Mouse (Mus musculus): Measurements from ENCODE around the gene Baz1a. TPM values are rescaled to one million over a fixed set of nuclear protein-coding genes. Genes with fewer than 3 reads are reported as not detected.

Gene Baz1a
- polyA plus RNA-seq, 1 experiment from 2014 or later: 20.8 TPM

DNA sequence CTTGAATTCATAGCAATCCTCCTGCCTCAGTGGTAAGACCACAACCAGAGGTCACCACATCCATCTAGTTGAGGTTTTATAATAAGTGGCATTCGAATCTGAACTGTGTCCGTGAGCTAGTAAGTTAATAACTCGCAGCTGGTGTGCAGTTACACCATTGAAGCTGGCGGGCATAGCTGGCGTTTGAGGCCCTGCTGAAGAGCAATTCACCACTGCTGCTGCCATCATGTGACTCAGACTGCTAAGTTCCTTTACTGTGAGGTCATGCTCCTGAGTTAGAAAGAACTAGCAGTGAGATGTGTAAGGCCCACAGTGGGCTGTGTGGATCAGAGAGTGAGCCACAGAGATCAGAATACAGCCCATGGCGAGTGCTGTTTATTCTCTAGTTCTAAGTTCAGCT is 139.4 kb downstream of the Baz1a start:
- Histone ChIP-seq H3K27me3 (no peaks in the 10 kb centered on the region), H3K36me3 (no peaks in the 10 kb centered on the region), H3K27ac (peak overlapping the region; percentile 68), H3K4me3 (no peak overlapping the region), H3K9me3 (no peaks in the 10 kb centered on the region), H3K4me1 (no peaks in the 10 kb centered on the region), H3K4me2 (no peak overlapping the region), H3K9ac (no peak overlapping the region)
- no peak for ATAC-seq (ENCODE audit: insufficient number of reproducible peaks, low FRiP score, low TSS enrichment, low read depth)
- 52% methylated on average over 6 of the region's 6 CpGs for WGBS

DNA sequence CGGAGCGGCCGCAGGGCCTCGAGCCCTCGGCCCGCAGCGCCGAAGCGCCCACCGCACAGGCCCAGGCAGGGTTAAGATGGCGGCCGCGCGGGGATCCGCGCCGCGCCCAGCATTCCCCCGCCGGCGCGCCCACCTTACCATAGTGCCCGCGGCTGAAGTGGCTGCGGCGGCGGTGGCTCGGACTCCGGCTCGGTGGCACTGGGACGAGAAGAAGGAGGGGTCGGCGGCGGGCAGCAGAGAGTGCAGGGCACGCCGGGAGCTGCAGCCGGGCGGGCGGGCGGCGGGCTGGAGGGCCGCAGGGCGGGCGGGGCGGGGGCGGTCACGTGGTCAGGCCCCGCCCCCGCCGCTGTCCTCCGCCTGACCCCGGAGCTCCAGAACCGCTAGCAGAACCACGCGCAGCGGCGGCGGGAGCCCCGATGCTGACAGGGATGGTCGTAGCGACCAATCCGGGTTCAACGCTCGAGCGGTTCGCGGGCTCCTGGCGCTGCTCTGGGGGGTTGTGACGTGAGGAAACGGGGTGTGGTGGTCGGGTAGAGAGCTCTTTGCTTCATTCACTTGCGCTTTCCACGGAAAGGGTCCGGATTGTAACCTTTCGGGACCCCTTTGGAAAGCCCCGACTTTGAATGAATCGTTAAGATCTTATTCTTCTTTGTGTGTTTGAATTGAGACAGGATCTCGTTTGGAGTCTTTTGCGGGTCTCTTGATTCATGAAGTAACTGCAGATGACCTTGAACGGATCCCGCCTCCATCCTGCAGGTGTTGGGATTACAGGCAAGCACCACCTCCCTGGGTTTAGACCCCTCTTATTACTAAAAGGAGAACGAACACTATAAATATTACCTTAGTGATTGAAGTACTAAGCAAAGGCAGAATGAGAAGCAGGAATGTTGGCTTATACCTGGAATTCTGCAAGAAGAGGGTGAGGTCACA is 151.3 kb downstream of the Baz1a start, which contains the start of gene Cfl2:
Gene Cfl2, minus strand, starts transcription at position 272 of the 930 bp plus-strand sequence.
- ATAC-seq (ENCODE audit: insufficient number of reproducible peaks, low FRiP score, low TSS enrichment, low read depth): peak; percentile 91
- H3K9me3 ChIP-seq: no peaks in the 10 kb centered on the region
- peak within 1 kb of the TSS; percentile 49 for H3K4me2 ChIP-seq
- under 1% methylated on average over 72 of the region's 82 CpGs for WGBS
- H3K36me3 ChIP-seq: peaks cover 13% of the 10 kb centered on the region
- H3K27me3 ChIP-seq: no peaks in the 10 kb centered on the region
- peaks cover 13% of the 10 kb centered on the region for H3K4me1 ChIP-seq
- peak within 1 kb of the TSS; percentile 96 for H3K9ac ChIP-seq
- peak within 1 kb of the TSS; percentile 99 for H3K27ac ChIP-seq
- peak within 1 kb of the TSS; percentile 94 for H3K4me3 ChIP-seq

DNA sequence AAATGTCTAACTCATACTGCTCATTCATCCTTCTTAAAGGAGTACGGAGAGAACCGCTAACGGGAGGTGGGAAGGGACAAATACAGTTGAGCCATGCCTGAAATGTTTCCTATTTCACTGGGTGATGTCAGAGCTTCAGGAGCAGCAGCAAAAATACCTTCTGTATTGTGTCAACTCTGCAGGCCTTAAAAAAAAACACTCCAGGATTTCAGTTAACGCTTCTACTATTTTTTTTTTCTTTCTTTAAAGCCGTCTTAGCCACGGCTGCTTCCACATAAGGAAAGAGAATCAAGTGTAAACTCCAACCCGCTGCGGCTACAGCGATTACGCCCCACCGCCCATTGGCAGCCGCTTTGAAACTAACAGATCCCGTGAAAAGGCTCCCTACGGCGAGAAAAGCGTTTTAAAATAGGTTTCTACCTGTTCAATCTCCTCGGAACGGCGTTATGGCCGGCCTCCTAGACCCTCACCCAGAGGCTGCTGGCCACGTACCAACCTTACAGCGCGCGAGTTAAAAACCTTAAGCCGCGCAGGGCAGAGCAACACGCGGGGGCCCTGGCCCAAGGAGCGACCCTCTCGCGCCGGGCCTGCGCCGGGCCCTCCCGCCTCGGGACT is 152.1 kb downstream of the Baz1a start:
- Histone ChIP-seq H3K27me3 (no peaks in the 10 kb centered on the region), H3K9ac (peak overlapping the region; percentile 96), H3K4me1 (peaks cover 13% of the 10 kb centered on the region), H3K4me3 (peak overlapping the region; percentile 94), H3K36me3 (peaks cover 16% of the 10 kb centered on the region), H3K9me3 (no peaks in the 10 kb centered on the region), H3K4me2 (peak overlapping the region; percentile 49), H3K27ac (peak overlapping the region; percentile 99)
- under 1% methylated on average over 36 of the region's 36 CpGs for whole genome bisulfite sequencing
- ATAC-seq (ENCODE audit: insufficient number of reproducible peaks, low FRiP score, low TSS enrichment, low read depth): peak; percentile 71; the same call in 1 of the 2 replicates

- H3K9ac ChIP-seq: no peak overlapping the region
- no peak for ATAC-seq (ENCODE audit: insufficient number of reproducible peaks, low FRiP score, low TSS enrichment, low read depth)
- no peak overlapping the region for H3K27ac ChIP-seq
These were observed 154.6 kb downstream of the Baz1a start for GRCm38 (mm10) chr12:54859531-54859930.

GRCm38 (mm10) chr12:54850551-54850950 is 163.6 kb downstream of the Baz1a start:
- no peak overlapping the region for H3K27ac ChIP-seq
- no peak overlapping the region for H3K4me2 ChIP-seq
- H3K27me3 ChIP-seq: no peaks in the 10 kb centered on the region
- 74% methylated on average over 2 of the region's 2 CpGs for WGBS
- no peak overlapping the region for H3K9ac ChIP-seq
- no peaks in the 10 kb centered on the region for H3K9me3 ChIP-seq
- H3K4me3 ChIP-seq: no peak overlapping the region
- peaks cover 7% of the 10 kb centered on the region; the same call in 1 of the 2 replicates for H3K36me3 ChIP-seq
- no peak for ATAC-seq (ENCODE audit: insufficient number of reproducible peaks, low FRiP score, low TSS enrichment, low read depth)
- H3K4me1 ChIP-seq: no peaks in the 10 kb centered on the region

More at GRCm38 (mm10) chr12:54859531-54859930, 154.6 kb downstream of the Baz1a start:
- H3K27me3 ChIP-seq: no peaks in the 10 kb centered on the region
- WGBS: 27% methylated on average over 6 of the region's 6 CpGs
- no peaks in the 10 kb centered on the region for H3K9me3 ChIP-seq
- no peak overlapping the region for H3K4me3 ChIP-seq
- H3K4me2 ChIP-seq: no peak overlapping the region
- peaks cover 13% of the 10 kb centered on the region for H3K4me1 ChIP-seq
- peaks cover 23% of the 10 kb centered on the region for H3K36me3 ChIP-seq

DNA sequence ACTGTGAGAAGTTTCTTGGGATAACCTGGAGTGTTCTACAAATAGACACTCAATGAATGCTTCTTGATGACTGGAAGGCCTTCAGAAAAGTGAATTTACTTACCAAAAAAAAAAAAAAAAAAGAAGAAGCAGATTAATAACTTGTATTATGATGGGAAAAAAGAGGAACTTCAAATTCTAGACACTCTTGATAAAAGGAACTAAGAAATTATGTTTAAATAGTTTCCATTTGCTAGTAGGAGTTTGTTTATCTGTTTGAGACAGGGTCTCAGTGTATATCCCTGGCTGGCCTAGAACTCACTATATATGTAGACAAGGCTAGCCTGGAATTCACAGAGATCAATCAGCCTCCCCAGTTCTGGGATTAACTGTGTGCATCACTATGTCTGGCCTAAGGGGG is 169.7 kb downstream of the Baz1a start:
- no peak for ATAC-seq (ENCODE audit: insufficient number of reproducible peaks, low FRiP score, low TSS enrichment, low read depth)
- Histone ChIP-seq H3K27ac (no peak overlapping the region), H3K27me3 (no peaks in the 10 kb centered on the region), H3K4me1 (no peaks in the 10 kb centered on the region), H3K9me3 (no peaks in the 10 kb centered on the region), H3K36me3 (no peaks in the 10 kb centered on the region), H3K4me2 (no peak overlapping the region), H3K9ac (no peak overlapping the region), H3K4me3 (no peak overlapping the region)

Other genes with a start within 250 kb of the Baz1a start
- gene Snx6, start 218.6 kb downstream of the Baz1a start, polyA plus RNA-seq (2015; fragmentation: Nextera tagmentation; extraction: Ambion mirVana): 150 and 165 TPM in 2 replicates
- gene Cfl2, start 151.5 kb downstream of the Baz1a start, polyA plus RNA-seq (2015; fragmentation: Nextera tagmentation; extraction: Ambion mirVana): 174 and 265 TPM in 2 replicates
- not detected in 2 replicates for gene Gm20403, start 27.8 kb downstream of the Baz1a start, polyA plus RNA-seq (2015; fragmentation: Nextera tagmentation; extraction: Ambion mirVana)
- 31.9 and 32.7 TPM in 2 replicates for gene 2700097O09Rik, start 65.8 kb upstream of the Baz1a start, polyA plus RNA-seq (2015; fragmentation: Nextera tagmentation; extraction: Ambion mirVana)
- gene Srp54a, start 65.9 kb upstream of the Baz1a start, polyA plus RNA-seq (2015; fragmentation: Nextera tagmentation; extraction: Ambion mirVana): 196 and 204 TPM in 2 replicates
- 30.3 TPM in 2 replicates for gene Fam177a, start 110.1 kb upstream of the Baz1a start, polyA plus RNA-seq (2015; fragmentation: Nextera tagmentation; extraction: Ambion mirVana)
- 65.4 and 70.1 TPM in 2 replicates for gene Srp54b, start 140.8 kb upstream of the Baz1a start, polyA plus RNA-seq (2015; fragmentation: Nextera tagmentation; extraction: Ambion mirVana)
- 0.35 TPM in 1 of 2 replicates, not detected in the other for gene 1700047I17Rik2, start 185.2 kb upstream of the Baz1a start, polyA plus RNA-seq (2015; fragmentation: Nextera tagmentation; extraction: Ambion mirVana)
- gene Srp54c, start 215.8 kb upstream of the Baz1a start, polyA plus RNA-seq (2015; fragmentation: Nextera tagmentation; extraction: Ambion mirVana): 79.0 and 87.9 TPM in 2 replicates